Mouse (Mus musculus) urinary bladder, postnatal 25 days (tissue): ENCODE measurements around the gene Emc4.

Source experiments
- DNase-seq: peaks from one replicate; pipeline ENCODE4 v3.0.0; 2022; ENCODE audit warnings: low spot score

The Emc4 gene

GRCm38 (mm10) chr2:112337211-112337610 lies 30.6 kb downstream of the Emc4 start:
- DNase-seq, result no peak

- no peak for DNase-seq
Measured at GRCm38 (mm10) chr2:112332051-112332898, 35.6 kb downstream of the Emc4 start.

- no peak for DNase-seq
Measured at GRCm38 (mm10) chr2:112328069-112328777, 39.6 kb downstream of the Emc4 start.

- DNase-seq, result peak; percentile 25
Measured at GRCm38 (mm10) chr2:112318905-112319304, 48.9 kb downstream of the Emc4 start.

GRCm38 (mm10) chr2:112318227-112318626 lies 49.6 kb downstream of the Emc4 start:
- DNase-seq, result no peak

- DNase-seq, result no peak
Measured at GRCm38 (mm10) chr2:112315638-112316037, 52.2 kb downstream of the Emc4 start.
